Mouse (Mus musculus) 3T3-L1 (cell line): Measurements from ENCODE around the gene Gm11060.
A peak's percentile ranks its signal among the peaks of the same experiment; 100 is the strongest.

Experiments used
- DNase-seq: peaks from one replicate; pipeline ENCODE4 v3.0.0-alpha.2; 2015; ENCODE audit warnings: low read depth, low spot score

Gene Gm11060

DNA sequence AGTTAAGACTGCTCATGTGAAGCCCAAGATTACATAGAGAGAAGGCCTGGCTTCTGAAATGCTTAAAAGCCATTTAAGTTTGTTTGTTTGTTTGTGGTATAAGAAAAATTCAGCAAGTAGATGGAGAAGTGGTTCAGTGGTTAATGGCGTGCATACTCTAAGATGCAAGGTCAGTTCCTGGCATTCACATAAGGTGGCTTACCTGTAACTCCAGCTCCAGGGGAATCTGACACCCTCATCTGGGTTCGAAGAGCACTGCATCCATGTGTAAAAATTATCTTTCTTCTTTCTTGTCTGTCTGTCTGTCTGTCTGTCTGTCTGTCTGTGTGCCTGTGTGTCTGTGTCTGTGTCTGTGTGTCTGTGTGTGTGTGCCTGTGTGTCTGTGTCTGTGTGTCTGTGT is at the start of gene Gm11060:
Gene Gm11060 (plus strand): TSS at position 301 of the 400 bp plus-strand sequence.
- DNase-seq, result no peak

DNA sequence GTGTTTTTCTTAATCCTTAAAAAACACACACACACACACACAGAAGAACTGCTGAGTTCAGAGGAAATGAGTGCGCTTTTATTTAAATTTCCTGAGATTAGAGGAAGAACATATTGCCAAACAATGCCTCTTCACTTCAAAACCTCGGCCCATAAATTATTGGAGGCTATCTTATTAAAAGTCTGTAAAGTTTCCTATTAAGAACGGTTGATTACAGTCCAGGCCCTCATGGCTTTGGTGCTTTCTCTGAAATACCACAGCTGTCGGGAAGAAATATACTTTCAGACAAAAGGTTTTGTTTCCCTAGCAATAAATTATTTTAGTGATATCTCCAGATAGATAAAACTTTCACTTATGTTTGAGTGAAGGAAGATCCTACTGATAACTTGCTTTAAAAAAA is 48.7 kb upstream of the Gm11060 start:
- no peak for DNase-seq

DNA sequence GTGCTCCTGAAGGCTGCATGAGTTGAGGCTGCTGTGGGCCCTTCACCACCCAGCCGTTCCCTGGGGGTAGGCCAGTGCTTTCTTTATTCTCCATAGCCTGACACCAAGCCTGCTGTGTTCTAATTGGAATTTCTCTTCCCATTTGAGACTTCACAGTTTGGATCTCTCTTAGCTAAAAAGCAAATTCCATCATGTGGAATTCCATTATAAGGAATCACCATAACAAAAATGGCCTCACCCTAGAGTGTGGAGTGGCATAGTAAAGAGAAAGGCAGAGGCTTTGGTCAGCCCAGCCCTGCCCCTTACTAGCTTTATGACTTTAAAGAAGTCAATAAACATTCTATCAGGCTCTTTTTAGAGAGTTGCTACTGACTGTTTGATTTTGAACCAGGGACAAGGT is 43.5 kb upstream of the Gm11060 start:
- no peak for DNase-seq

DNA sequence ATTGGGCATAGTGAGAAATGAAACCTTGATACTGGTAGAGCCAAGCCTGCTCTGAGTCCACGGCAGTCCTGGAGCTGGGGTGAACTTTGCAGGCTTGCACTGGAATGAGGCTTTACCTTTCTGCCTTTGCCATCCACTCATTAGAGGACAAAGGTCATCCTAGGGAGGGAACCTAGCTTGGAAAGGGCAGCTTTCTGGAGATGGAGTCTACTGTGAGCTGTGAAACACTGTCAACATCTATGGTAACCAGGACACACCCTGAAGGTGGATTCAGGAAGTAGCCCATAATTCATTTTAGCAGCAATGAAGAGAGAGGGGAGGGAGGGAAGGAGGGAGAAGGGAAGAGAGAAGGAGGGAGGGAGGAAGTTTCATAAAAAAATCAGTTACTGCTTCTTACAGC is 36.3 kb upstream of the Gm11060 start:
- DNase-seq, result no peak

DNA sequence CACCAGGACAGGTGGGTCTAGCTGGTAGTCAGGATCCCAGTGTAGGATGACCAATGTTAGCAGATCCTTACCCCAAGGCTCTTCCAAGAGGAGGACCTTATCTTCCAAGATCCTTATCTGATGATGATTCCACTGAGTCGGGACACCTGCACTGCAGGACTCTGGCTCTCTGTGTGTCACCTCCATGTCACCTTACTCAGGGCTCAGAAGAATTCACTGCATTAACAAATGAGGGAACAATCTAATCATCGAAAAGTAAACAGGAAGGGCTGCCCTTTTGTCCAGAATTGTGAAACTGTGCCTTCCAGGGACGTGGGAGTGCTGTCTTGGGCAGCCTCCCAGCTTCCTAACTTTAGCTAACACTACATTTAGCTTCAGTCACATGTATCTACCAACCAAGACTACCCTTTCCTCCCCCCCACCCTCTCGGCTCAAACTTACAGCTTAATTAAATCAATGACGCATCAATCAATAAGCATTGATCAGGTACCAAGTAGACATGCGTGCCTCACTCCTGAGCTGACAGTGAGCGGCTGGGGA is 33.2 kb upstream of the Gm11060 start:
- no peak for DNase-seq

DNA sequence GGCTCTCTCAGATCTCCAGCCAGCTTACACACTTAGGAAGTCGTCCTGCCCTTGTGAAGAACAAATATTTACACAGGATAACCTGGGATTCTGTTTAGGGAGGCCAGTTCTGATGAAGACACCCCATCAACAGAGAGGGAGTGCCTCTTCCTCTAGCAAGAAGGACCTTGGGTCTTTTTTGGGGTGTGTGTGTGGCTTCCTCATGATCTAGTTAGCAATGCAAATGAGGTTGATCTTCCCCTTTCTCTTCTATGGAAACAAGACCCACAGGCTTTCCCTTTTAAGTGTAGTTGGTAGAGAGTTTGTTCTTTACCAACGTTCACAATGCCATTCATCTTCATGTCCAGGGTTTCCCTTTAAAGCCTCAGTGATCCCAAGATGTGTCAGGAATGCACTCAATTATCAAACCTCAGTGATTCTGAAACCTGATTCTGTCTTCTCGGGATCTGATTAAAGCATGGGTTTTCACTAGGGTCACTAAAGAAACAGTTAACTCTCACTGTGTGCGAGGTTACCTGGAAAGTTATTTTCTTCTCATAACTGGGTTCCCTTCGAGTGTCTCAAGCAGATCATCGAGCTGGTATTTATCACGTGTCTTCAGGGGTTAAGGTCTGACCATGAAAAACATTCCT is 29.0 kb upstream of the Gm11060 start:
- DNase-seq, result no peak

DNA sequence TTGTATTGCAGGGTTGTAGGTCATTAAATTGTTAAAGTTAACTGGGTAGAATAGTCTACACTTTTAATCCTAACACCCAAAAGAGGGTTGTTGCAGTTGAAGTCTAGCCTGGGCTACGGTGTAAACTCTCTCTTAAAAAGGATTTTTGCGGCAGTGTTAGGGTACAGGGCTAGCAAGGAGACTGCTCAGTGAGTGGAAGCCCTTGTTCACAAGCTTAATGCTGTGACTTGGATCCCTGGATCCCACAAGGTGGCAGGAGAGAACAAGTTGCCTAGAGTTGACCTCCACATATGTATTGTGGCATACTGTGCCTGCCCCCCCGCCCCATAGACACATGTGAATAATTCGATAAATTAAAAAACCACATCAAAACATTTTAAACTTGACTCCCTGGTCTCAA is 19.3 kb upstream of the Gm11060 start:
- DNase-seq, result no peak

DNA sequence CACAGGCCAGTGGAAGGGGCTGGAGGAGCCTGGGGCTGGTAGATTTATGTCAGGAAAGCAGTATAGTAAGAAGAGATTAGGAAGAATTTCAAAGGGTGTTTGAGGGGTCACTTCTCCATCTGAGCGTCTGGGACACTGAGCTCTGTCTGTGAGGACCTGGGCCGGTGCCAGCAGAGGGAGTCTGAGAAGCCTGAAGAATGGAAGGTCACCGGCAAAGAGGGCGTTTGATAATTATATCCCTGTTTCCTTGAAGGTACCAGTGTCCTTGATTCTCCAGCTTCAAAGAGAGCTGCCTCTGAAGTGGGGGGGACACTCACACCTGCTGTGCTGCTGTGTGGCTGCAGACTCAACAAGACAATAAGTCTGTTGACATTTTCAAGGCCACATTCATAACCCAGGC is 17.6 kb upstream of the Gm11060 start:
- no peak for DNase-seq

DNA sequence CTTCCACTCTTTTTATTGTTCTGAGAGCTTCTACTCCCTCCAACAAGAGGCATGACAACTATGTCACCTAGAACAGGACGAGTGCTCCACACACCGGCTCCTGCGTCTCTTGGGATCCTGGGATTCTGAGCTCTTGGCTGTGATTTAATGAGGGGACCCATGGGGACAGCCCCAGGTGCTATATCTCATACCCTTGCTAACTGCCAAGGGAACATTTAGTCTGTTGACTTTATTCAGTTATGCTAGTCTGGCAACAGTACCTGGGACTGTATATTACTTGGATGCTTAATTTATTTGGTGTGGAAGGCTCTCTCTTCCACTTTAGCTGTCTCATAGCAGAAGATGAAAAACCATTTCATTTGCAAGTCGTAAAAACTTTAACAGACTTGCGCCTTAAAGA is 16.0 kb upstream of the Gm11060 start:
- no peak for DNase-seq

DNA sequence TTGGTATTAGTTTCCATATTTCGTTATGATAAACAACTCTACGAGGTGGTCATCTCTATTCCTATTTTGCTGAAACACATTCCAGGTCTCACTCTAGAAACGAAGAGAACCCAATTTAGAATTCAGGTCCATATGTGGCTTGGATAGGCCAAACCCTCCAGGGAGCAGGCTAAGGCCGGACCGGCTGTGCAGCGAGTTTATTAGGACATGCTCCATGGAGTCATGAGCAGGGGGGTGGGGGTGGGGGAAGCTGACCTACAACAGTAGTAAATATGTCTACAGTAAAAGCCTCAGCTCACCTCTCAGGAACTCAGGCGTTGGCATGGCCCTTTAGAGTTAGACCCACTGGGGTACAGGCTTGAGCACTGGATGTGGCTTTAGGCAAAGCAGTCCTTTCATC is 14.7 kb upstream of the Gm11060 start:
- no peak for DNase-seq

DNA sequence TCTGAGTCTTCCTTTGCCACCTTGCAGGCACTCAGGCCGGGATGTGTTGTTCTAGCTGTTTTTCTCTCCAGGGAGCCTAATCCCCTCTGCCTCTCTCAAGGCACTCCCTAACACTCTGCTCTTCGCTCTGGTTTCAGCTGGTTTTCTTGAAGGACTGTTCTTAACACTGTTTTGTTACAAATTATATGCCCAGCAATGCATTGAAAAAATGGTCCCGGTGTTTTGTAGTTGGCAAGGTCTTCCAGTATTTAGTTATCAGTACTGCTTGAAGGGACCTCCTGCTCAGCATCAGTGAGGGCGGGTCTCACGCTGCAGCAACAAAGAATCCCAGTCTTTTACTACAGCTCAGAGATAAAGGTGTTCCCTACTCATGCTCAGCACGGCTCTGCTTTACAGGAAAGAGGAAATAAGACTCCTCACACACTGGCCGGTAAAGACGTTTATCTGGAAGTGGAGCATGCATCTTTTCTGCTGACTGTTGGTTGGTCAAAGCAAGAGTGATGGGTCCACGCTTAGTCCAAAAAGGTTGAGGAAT is 9.5 kb upstream of the Gm11060 start:
- DNase-seq, result no peak

DNA sequence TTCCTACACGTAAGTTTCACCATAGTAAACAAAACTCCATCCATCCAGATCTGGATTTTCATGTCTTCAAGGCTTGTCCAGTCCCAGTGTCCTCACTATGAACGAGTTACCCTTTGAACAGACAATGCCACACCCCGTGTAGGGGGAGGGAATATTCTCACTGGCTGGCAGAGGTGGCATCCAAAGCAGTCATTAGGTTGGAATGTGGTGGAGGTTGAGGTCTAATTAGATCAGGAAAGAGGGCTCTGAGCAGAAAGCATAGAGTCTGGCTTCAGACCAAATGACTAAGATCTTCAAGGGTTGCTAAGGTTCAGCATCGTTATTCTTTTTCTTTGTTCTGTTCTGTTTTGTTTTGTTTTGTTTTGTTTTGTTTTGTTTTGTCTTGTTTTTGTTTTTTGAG is 7.8 kb upstream of the Gm11060 start:
- DNase-seq, result peak; percentile 43

DNA sequence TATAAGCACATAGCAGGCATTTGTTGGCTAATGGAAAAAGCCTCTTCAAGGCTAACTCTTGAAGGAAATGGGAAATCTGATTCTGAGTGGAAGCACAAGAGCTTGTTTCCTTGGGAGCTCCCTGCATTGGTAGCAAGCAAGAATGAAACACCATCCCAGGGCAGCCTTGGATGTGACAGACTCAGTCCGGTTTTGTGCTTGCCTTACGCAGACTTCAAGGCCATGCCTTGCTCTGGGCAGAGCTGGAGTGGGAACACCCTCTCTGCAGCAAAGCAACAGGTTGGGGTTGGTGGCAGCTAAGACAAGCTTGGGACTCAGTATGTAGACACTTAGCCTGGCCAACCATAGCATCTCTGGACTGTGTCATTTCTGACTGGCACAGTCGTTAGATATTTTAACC is 5.7 kb upstream of the Gm11060 start:
- no peak for DNase-seq

DNA sequence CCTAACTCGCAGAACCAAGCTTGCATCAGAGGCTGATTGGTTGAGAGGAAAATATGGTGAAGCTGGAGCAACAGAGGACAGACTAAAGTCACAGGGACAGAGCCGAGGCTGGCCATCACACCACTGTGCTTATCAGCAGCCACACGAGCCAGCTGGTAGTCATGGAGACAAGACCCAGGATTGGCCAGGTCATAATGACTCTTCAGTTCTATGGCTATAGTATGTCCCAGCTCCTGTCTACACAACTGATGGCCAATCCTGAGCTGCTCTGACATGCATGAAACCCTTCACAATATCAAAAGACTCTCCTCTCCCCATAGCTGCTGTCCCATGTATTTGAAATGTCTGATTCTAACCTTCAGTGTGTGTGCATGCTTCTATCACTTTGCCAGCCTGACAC is 3.8 kb upstream of the Gm11060 start:
- DNase-seq, result no peak

DNA sequence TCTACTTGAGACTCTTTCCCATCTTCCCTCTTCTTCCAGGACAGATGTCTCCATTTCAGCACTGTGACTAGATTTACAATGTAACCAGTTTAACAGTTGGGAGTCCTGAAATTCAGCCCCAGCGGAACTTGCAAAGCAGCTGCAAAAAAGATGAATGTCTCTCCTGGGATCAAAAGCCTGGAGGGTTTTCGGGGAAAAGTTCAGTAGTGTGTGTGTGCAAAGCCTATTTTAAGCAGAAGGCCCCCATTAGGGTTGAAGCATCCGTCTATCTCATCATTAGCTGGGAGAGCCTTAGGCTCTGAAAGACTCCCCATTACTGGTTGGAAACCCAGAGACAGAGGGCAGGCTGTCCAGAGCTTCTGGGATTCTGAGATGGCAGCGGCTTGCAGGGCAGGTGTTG is 2.7 kb upstream of the Gm11060 start:
- no peak for DNase-seq

DNA sequence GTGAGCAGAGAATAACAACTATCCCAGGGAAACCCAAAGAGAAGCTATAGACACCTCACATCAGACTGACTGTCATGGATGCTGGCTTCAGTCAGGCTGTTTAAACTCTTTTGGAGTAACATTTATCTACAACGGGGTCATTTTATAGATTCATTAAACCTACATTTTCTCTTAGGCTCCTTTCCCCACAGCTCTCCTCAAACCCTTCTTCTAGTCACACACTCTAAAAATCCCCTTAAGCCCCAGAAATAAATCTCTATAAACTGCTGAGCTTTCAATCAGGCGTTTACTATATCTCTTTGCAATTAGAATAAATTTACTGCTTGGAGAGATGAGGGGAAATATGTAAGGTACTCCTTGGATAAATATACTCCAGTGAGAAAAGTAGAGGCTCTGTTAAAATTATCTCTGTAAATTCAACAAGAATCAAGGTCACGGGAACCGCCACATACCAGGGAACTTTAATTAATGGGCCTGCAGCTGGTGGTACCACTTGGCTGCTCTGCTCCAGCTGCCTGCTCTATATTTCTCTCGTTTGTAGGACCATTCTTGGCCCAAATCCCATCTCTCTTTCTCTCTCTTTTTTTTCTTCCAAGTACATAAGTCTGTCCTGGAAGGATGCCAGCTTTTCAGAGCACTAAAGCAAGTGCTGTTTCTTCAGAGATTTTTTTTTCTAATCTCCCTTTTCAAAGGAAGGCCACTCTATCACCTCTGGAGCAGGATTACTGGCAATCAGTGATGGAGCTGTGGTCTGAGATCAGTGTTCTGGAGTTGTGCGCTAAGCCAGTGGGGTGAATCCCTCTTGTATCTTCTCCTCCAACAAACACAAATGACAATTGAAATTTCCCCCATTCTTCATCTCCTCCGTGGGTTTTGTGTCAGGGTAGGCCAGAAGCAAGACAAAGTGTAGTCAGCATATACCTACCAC is 2.0 kb upstream of the Gm11060 start:
- peak; percentile 48 for DNase-seq

DNA sequence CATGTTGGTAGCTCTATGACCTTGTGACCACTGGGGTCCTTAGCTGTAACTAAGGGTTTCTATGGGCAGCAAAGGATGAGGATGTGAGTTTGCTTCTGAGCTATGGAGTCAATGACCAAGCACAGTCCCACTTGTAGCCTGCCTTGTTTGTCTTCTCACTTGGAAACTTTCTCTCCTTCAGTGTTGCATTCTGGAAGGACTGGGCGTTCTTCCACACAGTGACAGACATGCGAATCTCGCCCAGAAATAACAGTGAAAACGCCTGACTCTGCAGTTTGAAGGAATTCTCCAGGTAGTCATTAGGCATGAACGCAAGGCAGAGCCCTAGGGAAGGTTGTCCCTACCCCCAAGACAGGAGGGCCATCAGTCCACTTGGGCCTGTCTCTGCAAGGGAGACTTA is 827 bp upstream of the Gm11060 start:
- DNase-seq, result no peak

DNA sequence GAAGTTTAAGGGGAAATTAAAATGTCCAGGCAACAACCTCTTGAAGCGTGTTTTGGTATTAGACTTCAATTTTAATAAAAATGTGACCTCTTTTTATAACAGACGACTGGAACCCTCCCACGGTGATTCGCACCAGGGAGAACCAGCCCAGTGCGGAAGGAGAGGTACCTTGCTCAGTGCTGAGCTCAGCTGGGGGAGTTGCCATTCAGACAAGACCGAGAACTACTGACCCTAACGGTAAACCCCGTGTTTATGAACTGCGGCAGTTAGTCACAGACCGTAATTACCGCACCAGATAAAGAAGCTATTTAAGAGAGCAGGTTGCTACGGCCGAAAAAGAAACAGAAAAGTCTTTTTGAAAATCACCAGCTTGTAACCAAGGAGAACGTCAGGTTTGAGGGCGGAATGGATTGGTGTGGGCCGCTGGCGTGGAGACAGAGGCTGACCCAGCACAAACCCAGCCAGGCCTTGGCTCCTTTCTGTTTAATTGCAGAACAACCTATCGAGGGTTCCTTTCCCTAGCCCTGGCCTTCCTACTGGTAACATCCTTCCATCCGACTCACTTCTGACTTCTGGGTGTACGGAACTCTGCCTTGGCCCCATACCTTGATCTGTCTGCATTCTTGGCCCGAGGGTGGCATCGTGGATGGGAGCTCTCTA is 5.6 kb downstream of the Gm11060 start:
- DNase-seq, result no peak

DNA sequence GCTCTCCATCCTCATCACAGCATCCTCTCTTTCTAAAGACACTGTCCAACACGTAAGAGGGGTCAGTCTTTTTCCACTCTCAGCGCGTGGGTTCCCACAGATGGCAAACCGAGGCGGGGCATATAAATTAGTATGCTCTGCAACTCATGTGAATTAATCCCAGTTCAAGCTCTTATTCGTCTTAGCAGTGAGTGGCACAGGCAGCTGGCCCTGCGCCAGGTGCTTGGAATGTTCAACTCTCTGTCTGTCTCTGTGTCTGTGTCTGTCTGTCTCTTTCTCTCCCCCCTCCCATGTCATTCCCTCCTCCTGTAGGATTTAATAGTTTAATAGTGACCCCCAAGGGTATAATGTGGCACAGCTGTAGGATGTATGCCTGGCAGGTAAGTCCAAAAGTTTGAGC is 7.6 kb downstream of the Gm11060 start:
- DNase-seq, result no peak

DNA sequence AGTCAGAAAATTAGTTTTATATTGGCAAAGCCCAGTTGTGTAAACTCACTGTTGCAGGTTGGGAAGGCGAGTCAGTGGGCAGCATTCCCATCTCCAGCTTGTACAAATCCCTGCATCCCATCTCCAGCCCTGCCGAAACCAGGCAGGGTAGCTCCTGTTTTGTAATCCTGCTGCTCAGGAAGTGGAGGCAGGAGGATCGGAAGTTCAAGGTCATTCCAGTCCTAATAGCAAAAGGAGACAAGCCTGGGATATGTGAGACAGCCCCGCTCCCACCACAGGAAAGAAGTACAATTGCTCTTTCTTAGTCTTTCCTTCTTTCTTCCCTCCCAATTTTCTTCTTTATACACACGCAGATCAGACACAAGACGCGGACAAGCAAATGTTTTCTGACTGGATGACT is 8.7 kb downstream of the Gm11060 start:
- DNase-seq, result no peak

DNA sequence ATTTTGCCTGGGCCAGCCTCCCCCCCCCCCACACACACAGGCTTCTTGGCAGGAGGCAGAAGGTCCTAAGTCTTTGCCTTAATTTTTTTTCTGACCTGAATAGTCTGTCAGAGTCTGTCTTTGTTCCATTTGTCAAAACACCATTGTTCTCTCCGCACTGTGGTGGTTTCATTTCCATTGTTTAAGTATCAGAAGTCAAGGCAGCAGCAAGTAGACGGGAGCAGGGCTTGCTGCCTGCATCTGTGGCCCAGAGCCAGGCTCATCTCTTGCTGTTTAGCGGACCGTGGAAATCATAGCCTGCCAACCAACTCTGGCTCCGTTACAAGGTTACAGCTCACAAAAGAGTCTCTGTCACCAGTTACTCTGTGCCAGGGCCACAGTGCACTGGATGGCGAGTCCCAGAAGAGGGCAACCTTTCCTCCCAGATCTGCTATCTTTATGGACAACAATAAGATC is 16.9 kb downstream of the Gm11060 start:
- DNase-seq, result peak; percentile 96

DNA sequence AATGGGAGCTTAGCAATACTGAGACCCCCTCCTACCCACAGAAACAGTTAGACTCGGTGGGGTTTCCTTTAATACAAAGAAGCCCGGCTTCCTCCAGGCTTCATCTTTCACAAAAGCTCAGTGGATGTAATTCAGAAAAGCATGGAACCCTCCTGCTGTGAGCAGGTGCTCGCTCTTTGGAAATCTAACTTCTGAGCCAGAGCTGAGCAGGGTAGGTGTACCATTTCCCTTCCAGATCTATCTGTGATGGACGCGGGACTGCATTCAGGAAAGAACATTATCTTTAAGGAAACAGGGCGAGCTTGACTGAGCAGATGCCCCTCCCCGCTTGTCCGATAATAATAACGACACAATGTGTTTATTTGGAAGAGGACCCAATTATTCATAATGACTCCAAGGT is 22.3 kb downstream of the Gm11060 start:
- no peak for DNase-seq
